Mouse (Mus musculus): Measurements from ENCODE around the gene Ankrd45. TPM values are rescaled to one million over a fixed set of nuclear protein-coding genes. Genes with fewer than 3 reads are reported as not detected.
"Not testable (repeated sequence)": the region's sequence is repeated elsewhere in the genome, so short reads cannot be mapped to it uniquely, and the experiment has no call there.

Gene Ankrd45
- polyA plus RNA-seq, 1 experiment from 2014 or later, result 0.53 TPM

DNA sequence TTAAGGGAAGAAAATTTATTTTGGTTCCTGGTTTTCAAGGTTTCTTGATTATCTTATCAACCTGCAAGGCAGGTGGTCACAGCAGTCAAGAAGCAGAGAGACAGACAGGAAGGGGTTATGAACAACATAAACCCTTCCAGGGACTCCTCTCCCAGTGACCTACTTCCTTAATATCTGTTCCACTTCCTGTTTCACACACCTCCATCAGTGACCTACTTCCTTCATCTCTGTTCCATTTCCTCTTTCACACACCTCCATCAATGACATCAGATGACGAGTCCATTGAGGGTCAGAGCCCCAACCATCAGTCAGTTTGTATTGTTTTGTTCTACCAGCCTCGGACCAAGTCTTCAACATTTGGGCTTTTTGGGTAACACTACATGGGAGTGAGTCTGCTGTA is 3.0 kb upstream of the Ankrd45 start:
- 0 out of 2 replicates have a peak, but pooled peaks cover 3% of the 10 kb centered on the region for H3K4me1 ChIP-seq (replicated peaks; ENCODE audit: control insufficient read depth, insufficient read depth, low read length)
- WGBS, result 66% methylated on average over 2 of the region's 2 CpGs
- H3K9me3 ChIP-seq (ENCODE audit: control insufficient read depth, low read length), result no peaks in the 10 kb centered on the region
- H3K27me3 ChIP-seq (replicated peaks; ENCODE audit: control insufficient read depth, insufficient read depth, low read length), result peaks cover 2% of the 10 kb centered on the region; the same call in 1 of the 2 replicates
- H3K36me3 ChIP-seq (ENCODE audit: control insufficient read depth, insufficient read depth, low read length), result no peaks in the 10 kb centered on the region
- ATAC-seq (replicated peaks; ENCODE audit: low FRiP score) (no peak), DNase-seq (ENCODE audit: low spot score) (no peak)
- H3K4me2 ChIP-seq, result no peak overlapping the region
- H3K4me3 ChIP-seq (ENCODE audit: low read depth, low read length), result no peak overlapping the region
- no peak overlapping the region for H3K9ac ChIP-seq (ENCODE audit: low read depth, low read length)
- no peak overlapping the region for H3K27ac ChIP-seq (ENCODE audit: low read depth, low read length)

DNA sequence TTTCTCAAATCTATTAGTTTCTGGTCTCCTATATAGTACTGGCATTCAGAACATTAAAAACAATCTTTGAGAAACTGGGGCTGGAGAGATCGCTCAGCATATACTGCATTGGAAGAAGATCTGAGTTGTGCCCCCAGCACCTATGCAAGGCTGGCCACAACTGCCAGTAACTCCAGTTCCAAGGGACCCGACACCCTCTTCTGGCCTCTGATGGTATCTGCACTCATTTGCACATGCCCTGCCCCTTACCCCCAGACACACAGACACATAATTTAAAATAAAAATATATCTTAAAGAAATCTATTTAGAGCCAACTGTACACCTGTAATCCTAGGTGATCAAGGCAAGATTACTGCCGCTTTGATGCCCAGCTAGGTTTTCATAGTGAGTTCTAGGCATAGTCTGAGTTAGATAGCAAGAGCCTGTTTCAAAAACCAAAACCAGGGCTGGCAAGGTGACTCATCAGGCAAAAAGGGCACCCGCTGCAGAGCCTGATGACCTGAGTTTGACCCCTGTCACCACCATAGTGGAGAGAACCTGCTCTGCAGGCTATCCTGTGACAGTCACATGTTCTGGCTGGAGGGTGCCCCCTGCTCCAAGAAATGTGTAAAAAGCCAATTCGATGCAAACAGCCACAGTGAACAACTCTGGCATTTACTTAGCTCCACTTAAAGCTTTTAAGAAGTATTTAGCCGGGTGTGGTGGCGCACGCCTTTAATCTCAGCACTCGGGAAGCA is 2.3 kb upstream of the Ankrd45 start:
- no peaks in the 10 kb centered on the region for H3K36me3 ChIP-seq (ENCODE audit: control insufficient read depth, insufficient read depth, low read length)
- H3K9me3 ChIP-seq (ENCODE audit: control insufficient read depth, low read length), result no peaks in the 10 kb centered on the region
- no peak overlapping the region for H3K4me3 ChIP-seq (ENCODE audit: low read depth, low read length)
- 77% methylated on average over 9 of the region's 9 CpGs for WGBS
- no peak overlapping the region for H3K4me2 ChIP-seq
- no peak for DNase-seq (ENCODE audit: low spot score)
- no peak overlapping the region for H3K27ac ChIP-seq (ENCODE audit: low read depth, low read length)
- H3K9ac ChIP-seq (ENCODE audit: low read depth, low read length), result no peak overlapping the region
- 0 out of 2 replicates have a peak, but pooled peaks cover 3% of the 10 kb centered on the region for H3K4me1 ChIP-seq (replicated peaks; ENCODE audit: control insufficient read depth, insufficient read depth, low read length)
- H3K27me3 ChIP-seq (replicated peaks; ENCODE audit: control insufficient read depth, insufficient read depth, low read length), result no peaks in the 10 kb centered on the region; the same call in 1 of the 2 replicates
- no peak for ATAC-seq (replicated peaks; ENCODE audit: low FRiP score)

DNA sequence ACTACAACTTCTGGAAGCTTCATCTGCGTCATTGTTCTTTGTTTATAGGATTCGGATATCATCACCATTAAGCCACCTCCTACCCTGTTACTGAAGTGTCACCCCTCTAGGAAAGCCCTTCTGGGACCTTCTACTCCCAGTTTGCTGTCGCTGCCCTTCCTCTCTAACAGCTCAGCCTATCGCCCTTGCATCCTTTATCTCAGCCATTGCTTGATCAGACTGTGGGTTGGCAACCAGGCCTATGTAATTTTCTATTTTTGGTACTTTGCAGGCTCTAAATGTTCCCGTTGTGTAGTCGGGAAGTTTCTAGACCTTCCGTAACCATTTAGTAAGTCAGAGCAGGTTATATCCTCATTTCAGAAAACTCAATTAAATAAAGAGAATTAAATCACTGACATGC is 725 bp downstream of the Ankrd45 start:
- 84% methylated on average over 7 of the region's 7 CpGs for WGBS
- Histone ChIP-seq H3K27me3 (replicated peaks; ENCODE audit: control insufficient read depth, insufficient read depth, low read length) (no peaks in the 10 kb centered on the region), H3K36me3 (ENCODE audit: control insufficient read depth, insufficient read depth, low read length) (no peaks in the 10 kb centered on the region), H3K27ac (ENCODE audit: low read depth, low read length) (no peak overlapping the region), H3K9ac (ENCODE audit: low read depth, low read length) (no peak overlapping the region), H3K9me3 (ENCODE audit: control insufficient read depth, low read length) (no peaks in the 10 kb centered on the region), H3K4me3 (ENCODE audit: low read depth, low read length) (no peak overlapping the region), H3K4me1 (replicated peaks; ENCODE audit: control insufficient read depth, insufficient read depth, low read length) (0 out of 2 replicates have a peak, but pooled peaks cover 3% of the 10 kb centered on the region), H3K4me2 (no peak overlapping the region)
- DNase-seq (ENCODE audit: low spot score) (no peak), ATAC-seq (replicated peaks; ENCODE audit: low FRiP score) (no peak)

DNA sequence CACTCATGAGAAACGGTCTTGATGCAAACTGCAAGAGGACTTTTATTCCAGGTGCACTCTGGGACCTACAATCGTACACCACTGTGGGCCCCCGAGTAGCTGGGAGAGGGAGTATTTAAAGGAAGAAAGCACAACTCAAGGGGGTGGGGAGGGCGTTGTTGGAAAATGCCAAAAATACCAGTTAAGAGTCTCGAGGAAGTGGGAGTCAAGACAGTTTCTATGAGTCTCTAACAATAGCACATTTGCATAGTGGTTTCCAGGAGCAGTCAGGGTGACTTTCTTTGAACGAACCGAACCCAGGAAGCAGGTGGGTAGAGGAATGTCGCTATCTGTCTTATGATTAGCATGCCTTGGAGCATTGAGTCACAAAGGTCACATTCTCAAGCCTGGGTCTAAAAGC is 3.1 kb downstream of the Ankrd45 start:
- H3K27ac ChIP-seq (ENCODE audit: low read depth, low read length); H3K4me1 ChIP-seq (replicated peaks; ENCODE audit: control insufficient read depth, insufficient read depth, low read length); H3K27me3 ChIP-seq (replicated peaks; ENCODE audit: control insufficient read depth, insufficient read depth, low read length); DNase-seq (ENCODE audit: low spot score); H3K9me3 ChIP-seq (ENCODE audit: control insufficient read depth, low read length); ATAC-seq (replicated peaks; ENCODE audit: low FRiP score); H3K4me2 ChIP-seq; H3K4me3 ChIP-seq (ENCODE audit: low read depth, low read length); H3K36me3 ChIP-seq (ENCODE audit: control insufficient read depth, insufficient read depth, low read length); H3K9ac ChIP-seq (ENCODE audit: low read depth, low read length): not testable (repeated sequence)
- 78% methylated on average over 8 of the region's 8 CpGs for WGBS

DNA sequence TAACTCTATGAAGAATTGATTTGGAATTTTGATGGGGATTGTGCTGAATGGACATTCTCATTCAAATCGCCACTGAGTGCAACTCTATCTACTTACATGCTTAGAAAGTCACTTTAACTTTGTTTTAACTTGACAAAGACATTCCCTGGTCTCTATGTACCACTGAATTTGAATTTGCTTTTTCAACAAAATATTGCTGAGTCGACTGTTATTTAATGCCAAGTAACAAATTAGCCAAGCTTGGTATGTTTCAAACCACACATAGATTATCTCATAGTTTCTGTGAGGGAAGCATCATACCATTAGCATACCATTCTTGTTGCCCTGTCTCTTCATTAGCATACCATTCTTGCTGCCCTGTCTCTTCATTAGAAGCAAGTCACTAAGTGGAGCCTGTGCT is 5.4 kb downstream of the Ankrd45 start:
- Histone ChIP-seq H3K4me3 (ENCODE audit: low read depth, low read length) (no peak overlapping the region), H3K36me3 (ENCODE audit: control insufficient read depth, insufficient read depth, low read length) (no peaks in the 10 kb centered on the region), H3K9me3 (ENCODE audit: control insufficient read depth, low read length) (no peaks in the 10 kb centered on the region), H3K27me3 (replicated peaks; ENCODE audit: control insufficient read depth, insufficient read depth, low read length) (no peaks in the 10 kb centered on the region), H3K4me1 (replicated peaks; ENCODE audit: control insufficient read depth, insufficient read depth, low read length) (no peaks in the 10 kb centered on the region), H3K9ac (ENCODE audit: low read depth, low read length) (no peak overlapping the region), H3K4me2 (no peak overlapping the region), H3K27ac (ENCODE audit: low read depth, low read length) (no peak overlapping the region)
- ATAC-seq (replicated peaks; ENCODE audit: low FRiP score) (no peak), DNase-seq (ENCODE audit: low spot score) (no peak)
- 65% methylated on average over 2 of the region's 2 CpGs for WGBS

DNA sequence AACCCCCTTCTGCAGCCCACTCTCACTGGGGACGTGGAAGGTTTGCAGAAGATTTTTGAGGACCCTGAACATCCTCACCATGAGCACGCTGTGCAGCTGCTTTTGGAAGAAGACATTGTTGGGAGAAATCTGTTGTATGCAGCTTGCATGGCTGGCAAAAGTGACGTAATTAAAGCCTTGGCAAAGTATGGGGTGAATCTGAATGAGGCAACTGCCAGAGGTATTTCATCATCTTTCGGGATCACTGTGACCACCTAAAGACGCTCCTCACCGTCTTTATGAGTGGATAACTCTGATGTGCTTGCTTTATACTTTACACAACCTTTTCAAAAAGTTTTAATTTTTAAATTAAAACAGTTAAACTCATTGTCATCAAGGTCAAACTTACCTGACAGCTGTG is 8.6 kb downstream of the Ankrd45 start:
- H3K4me1 ChIP-seq (replicated peaks; ENCODE audit: control insufficient read depth, insufficient read depth, low read length), result no peaks in the 10 kb centered on the region
- H3K4me2 ChIP-seq, result no peak overlapping the region
- H3K4me3 ChIP-seq (ENCODE audit: low read depth, low read length), result no peak overlapping the region
- H3K36me3 ChIP-seq (ENCODE audit: control insufficient read depth, insufficient read depth, low read length), result no peaks in the 10 kb centered on the region
- no peaks in the 10 kb centered on the region for H3K9me3 ChIP-seq (ENCODE audit: control insufficient read depth, low read length)
- no peak for ATAC-seq (replicated peaks; ENCODE audit: low FRiP score)
- DNase-seq (ENCODE audit: low spot score), result no peak
- 67% methylated on average over 6 of the region's 6 CpGs for WGBS
- no peak overlapping the region for H3K27ac ChIP-seq (ENCODE audit: low read depth, low read length)
- H3K27me3 ChIP-seq (replicated peaks; ENCODE audit: control insufficient read depth, insufficient read depth, low read length), result no peaks in the 10 kb centered on the region
- no peak overlapping the region for H3K9ac ChIP-seq (ENCODE audit: low read depth, low read length)

DNA sequence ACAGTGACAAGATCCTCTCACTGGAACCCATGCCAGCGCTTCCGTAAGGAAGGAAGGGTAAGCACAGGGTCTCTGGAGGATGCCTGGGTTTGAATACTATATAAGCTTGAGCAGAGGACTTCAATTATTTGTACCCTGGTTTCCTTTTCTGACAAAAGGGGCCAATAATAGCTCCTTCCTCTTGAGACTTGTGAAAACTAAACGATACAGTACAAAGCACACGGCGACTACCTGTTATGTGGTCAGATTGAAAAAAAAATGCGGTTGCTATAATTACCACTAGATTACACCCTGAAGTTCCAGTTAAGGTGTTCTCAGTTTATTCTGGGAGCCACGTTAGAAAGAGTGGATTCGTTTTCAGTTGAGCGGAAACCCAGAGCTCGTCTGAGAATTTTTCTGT is 14.1 kb downstream of the Ankrd45 start:
- ATAC-seq (replicated peaks; ENCODE audit: low FRiP score) (no peak), DNase-seq (ENCODE audit: low spot score) (no peak)
- Histone ChIP-seq H3K4me1 (replicated peaks; ENCODE audit: control insufficient read depth, insufficient read depth, low read length) (no peaks in the 10 kb centered on the region), H3K36me3 (ENCODE audit: control insufficient read depth, insufficient read depth, low read length) (no peaks in the 10 kb centered on the region), H3K27ac (ENCODE audit: low read depth, low read length) (no peak overlapping the region), H3K4me2 (no peak overlapping the region), H3K9me3 (ENCODE audit: control insufficient read depth, low read length) (no peaks in the 10 kb centered on the region), H3K27me3 (replicated peaks; ENCODE audit: control insufficient read depth, insufficient read depth, low read length) (no peaks in the 10 kb centered on the region), H3K9ac (ENCODE audit: low read depth, low read length) (no peak overlapping the region), H3K4me3 (ENCODE audit: low read depth, low read length) (no peak overlapping the region)
- 80% methylated on average over 10 of the region's 10 CpGs for WGBS

DNA sequence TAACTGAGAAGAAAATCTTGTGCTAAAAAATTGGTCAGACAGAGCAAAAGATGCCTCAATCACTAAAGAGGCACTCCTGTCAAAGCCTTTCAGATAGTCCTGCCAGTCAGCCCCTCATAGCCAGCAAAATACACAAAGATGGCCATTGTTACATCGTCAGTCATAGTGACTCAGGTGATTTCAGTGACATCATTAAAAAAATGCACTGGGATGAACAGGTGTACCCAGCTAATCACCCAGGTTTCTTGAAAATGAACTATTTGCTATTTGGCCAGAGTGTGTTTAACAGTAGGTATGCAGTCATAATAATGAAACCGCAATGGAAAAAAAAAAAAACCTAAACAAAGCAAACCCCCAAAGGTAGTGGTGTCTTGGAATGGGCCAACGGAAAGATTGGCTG is 16.7 kb downstream of the Ankrd45 start, which contains the start of gene Tex50:
Tex50 (minus strand) TSS at position 101 of the 400 bp plus-strand sequence.
- Histone ChIP-seq H3K36me3 (ENCODE audit: control insufficient read depth, insufficient read depth, low read length) (no peaks in the 10 kb centered on the region), H3K27ac (ENCODE audit: low read depth, low read length) (no peak within 1 kb of the TSS), H3K9ac (ENCODE audit: low read depth, low read length) (no peak within 1 kb of the TSS), H3K9me3 (ENCODE audit: control insufficient read depth, low read length) (no peaks in the 10 kb centered on the region), H3K4me3 (ENCODE audit: low read depth, low read length) (no peak within 1 kb of the TSS), H3K4me2 (no peak within 1 kb of the TSS), H3K27me3 (replicated peaks; ENCODE audit: control insufficient read depth, insufficient read depth, low read length) (no peaks in the 10 kb centered on the region), H3K4me1 (replicated peaks; ENCODE audit: control insufficient read depth, insufficient read depth, low read length) (no peaks in the 10 kb centered on the region)
- DNase-seq (ENCODE audit: low spot score) (no peak), ATAC-seq (replicated peaks; ENCODE audit: low FRiP score) (no peak)
- WGBS, result 83% methylated on average over 3 of the region's 3 CpGs

DNA sequence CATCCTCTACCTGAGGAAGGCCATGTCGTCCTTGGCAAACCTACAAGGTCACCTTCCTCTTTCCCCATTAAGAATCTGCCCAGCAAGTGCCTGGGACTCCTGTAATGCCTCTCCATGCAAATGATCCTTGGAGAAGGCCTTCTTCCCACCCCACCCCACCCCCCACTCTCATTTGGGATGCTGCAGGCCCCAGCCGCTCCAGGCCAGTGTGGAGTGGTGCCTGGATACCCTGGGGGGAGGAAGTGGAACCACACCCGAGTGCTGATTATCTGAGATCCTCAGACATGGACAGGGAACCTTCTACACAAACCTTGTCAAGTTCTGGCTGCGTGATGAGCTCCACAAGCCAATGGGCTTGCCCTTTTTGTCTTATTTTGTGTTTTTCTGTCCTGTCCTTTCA is 17.8 kb downstream of the Ankrd45 start:
- H3K27ac ChIP-seq (ENCODE audit: low read depth, low read length), result no peak overlapping the region
- no peaks in the 10 kb centered on the region for H3K27me3 ChIP-seq (replicated peaks; ENCODE audit: control insufficient read depth, insufficient read depth, low read length)
- DNase-seq (ENCODE audit: low spot score) (no peak), ATAC-seq (replicated peaks; ENCODE audit: low FRiP score) (no peak)
- no peak overlapping the region for H3K4me3 ChIP-seq (ENCODE audit: low read depth, low read length)
- no peaks in the 10 kb centered on the region for H3K4me1 ChIP-seq (replicated peaks; ENCODE audit: control insufficient read depth, insufficient read depth, low read length)
- WGBS, result 40% methylated on average over 4 of the region's 4 CpGs
- no peak overlapping the region for H3K4me2 ChIP-seq
- no peak overlapping the region for H3K9ac ChIP-seq (ENCODE audit: low read depth, low read length)
- no peaks in the 10 kb centered on the region for H3K9me3 ChIP-seq (ENCODE audit: control insufficient read depth, low read length)
- no peaks in the 10 kb centered on the region for H3K36me3 ChIP-seq (ENCODE audit: control insufficient read depth, insufficient read depth, low read length)

Measured in liver, embryonic 11.5 days (tissue).